Mouse (Mus musculus) testis, postnatal 14 days (tissue): ENCODE results near the gene Ftl1.
"Not testable (repeated sequence)": the region's sequence is repeated elsewhere in the genome, so short reads cannot be mapped to it uniquely, and the experiment has no call there.

Experiments used
- DNase-seq: peaks from one replicate; pipeline ENCODE4 v3.0.0; 2021; ENCODE audit warnings: low spot score

The Ftl1 gene

GRCm38 (mm10) chr7:45476453-45476852 lies 16.8 kb upstream of the Ftl1 start:
- DNase-seq, result no peak

GRCm38 (mm10) chr7:45475291-45475969 lies 15.7 kb upstream of the Ftl1 start:
- no peak for DNase-seq

GRCm38 (mm10) chr7:45470869-45471268 lies 11.2 kb upstream of the Ftl1 start:
- no peak for DNase-seq

- no peak for DNase-seq
Observed at GRCm38 (mm10) chr7:45467090-45467670, 7.5 kb upstream of the Ftl1 start.

- peak; percentile 92 for DNase-seq
Observed at GRCm38 (mm10) chr7:45466283-45467089, 6.8 kb upstream of the Ftl1 start, which contains the start of gene Bax. Gene Bax (minus strand): TSS chr7:45466898.

GRCm38 (mm10) chr7:45465549-45465948 lies 5.9 kb upstream of the Ftl1 start:
- DNase-seq, result no peak

GRCm38 (mm10) chr7:45465112-45465511 lies 5.4 kb upstream of the Ftl1 start:
- no peak for DNase-seq

- no peak for DNase-seq
Observed at GRCm38 (mm10) chr7:45463987-45464778, 4.5 kb upstream of the Ftl1 start.

- DNase-seq, result not testable (repeated sequence)
Observed at GRCm38 (mm10) chr7:45462868-45463267, 3.2 kb upstream of the Ftl1 start.

- no peak for DNase-seq
Observed at GRCm38 (mm10) chr7:45462325-45462724, 2.6 kb upstream of the Ftl1 start.

- peak; percentile 40 for DNase-seq
Observed at GRCm38 (mm10) chr7:45461781-45462180, 2.1 kb upstream of the Ftl1 start.

GRCm38 (mm10) chr7:45461326-45461725 lies 1.6 kb upstream of the Ftl1 start:
- peak; percentile 40 for DNase-seq

GRCm38 (mm10) chr7:45460860-45461314 lies 1.2 kb upstream of the Ftl1 start:
- peak; percentile 63 for DNase-seq

GRCm38 (mm10) chr7:45460377-45460776 lies 693 bp upstream of the Ftl1 start:
- DNase-seq, result no peak

GRCm38 (mm10) chr7:45458748-45459563 lies 728 bp downstream of the Ftl1 start:
- DNase-seq, result peak; percentile 79

GRCm38 (mm10) chr7:45457204-45458060 lies 2.3 kb downstream of the Ftl1 start:
- no peak for DNase-seq

GRCm38 (mm10) chr7:45456721-45457203 lies 2.9 kb downstream of the Ftl1 start:
- no peak for DNase-seq

- no peak for DNase-seq
Observed at GRCm38 (mm10) chr7:45455932-45456696, 3.6 kb downstream of the Ftl1 start.

- DNase-seq, result no peak
Observed at GRCm38 (mm10) chr7:45454971-45455370, 4.7 kb downstream of the Ftl1 start.
